Mouse (Mus musculus): ENCODE results near the gene Zbtb6. TPM values are rescaled to one million over a fixed set of nuclear protein-coding genes. Genes with fewer than 3 reads are reported as not detected.

Zbtb6 gene
- polyA plus RNA-seq, 1 experiment from 2014 or later, result 4.0 TPM

DNA sequence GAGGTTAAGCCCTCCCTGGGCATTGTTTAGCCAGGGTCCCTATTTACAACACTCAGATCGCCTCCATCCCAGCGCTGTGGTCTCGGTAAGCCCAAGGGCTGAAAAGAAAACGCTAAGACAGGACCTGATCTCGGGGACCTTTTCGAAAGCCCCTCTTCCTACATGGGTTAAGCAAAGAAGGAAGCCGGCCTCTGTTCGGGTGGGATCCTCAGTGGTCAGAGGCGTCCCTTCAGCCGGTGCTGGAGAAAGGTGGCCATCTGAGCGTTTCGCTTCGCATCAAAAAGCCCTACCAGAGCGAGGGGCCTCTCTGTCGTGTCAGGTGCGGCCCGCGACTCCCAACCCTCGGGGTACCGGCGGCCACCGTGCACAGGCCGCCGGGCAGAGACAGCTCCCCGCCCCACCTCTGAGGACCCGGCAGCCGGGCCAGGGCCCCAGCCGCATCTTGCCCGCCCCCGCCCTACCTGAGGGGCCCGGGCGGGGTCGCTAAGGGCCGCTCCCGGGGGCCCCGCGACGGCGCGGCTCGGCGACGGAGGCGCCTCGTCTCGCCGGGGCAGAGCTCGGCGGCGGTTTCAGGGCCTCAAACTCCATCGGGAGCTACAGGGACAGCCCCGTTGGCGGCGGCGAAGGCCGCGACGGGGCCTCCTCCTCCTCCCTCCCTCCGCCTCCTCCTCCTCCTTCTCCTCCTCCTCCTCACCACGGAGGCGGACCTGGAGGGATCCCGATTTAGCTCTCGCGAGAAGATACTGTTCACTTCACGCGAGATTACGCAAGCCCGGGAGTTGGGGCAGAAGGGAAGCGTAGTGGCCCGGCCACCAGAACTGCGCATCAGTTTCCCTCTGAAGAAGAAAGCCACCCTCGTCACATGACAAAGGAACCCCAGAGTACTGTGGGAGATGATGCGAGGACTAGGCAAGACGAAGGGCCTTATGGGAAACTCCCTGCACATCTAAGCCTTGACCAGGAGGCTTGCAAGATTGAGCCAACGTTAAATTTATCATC is 20.4 kb downstream of the Zbtb6 start, which contains the start of gene Rc3h2:
Gene Rc3h2 (minus strand): TSS at position 598 of the 999 bp plus-strand sequence.
- whole genome bisulfite sequencing, result under 1% methylated on average over 74 of the region's 75 CpGs
- ATAC-seq (ENCODE audit: insufficient read depth) (peak; percentile 99), DNase-seq (peak; percentile 99)
- no peaks in the 10 kb centered on the region for H3K9me3 ChIP-seq (ENCODE audit: low read depth, low read length)
- peak within 1 kb of the TSS; percentile 96 for H3K27ac ChIP-seq (ENCODE audit: low read depth)
- no peaks in the 10 kb centered on the region for H3K36me3 ChIP-seq (ENCODE audit: insufficient read depth)
- peak within 1 kb of the TSS; percentile 69 for H3K4me2 ChIP-seq
- H3K27me3 ChIP-seq (ENCODE audit: insufficient read depth, low read length), result no peaks in the 10 kb centered on the region
- H3K9ac ChIP-seq, result peak within 1 kb of the TSS; percentile 95
- H3K4me1 ChIP-seq (ENCODE audit: insufficient read depth), result no peaks in the 10 kb centered on the region
- TF ChIP-seq CTCF (IDR thresholded peaks at IDR 0.05; ENCODE audit: low read depth), result no peak
- H3K4me3 ChIP-seq (ENCODE audit: low read depth, low read length), result peak within 1 kb of the TSS; percentile 98

DNA sequence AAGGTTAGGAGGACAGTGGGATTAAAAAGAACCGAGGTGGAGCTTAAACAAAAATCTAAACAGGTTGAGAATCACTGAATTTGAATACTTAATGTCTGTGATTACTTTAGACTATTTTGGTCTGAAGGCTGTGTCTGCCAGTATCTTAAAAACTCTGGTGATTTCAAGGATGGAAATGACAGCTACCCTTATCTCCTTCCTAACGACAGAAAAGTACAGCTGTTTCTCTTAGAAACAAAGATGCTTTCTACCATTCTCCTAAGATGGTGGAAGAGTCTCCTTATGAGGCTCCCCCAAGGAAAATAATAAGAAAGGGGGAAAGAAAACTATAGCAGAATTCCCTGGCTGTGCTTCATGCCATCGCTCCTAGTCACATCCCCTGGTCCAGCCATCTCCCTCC is 21.1 kb downstream of the Zbtb6 start:
- WGBS, result 1% methylated on average over 3 of the region's 3 CpGs
- H3K36me3 ChIP-seq (ENCODE audit: insufficient read depth), result no peaks in the 10 kb centered on the region
- no peak for ATAC-seq (ENCODE audit: insufficient read depth)
- H3K4me1 ChIP-seq (ENCODE audit: insufficient read depth), result no peaks in the 10 kb centered on the region
- peak overlapping the region; percentile 98 for H3K4me3 ChIP-seq (ENCODE audit: low read depth, low read length)
- no peaks in the 10 kb centered on the region for H3K27me3 ChIP-seq (ENCODE audit: insufficient read depth, low read length)
- no peak for DNase-seq
- no peaks in the 10 kb centered on the region for H3K9me3 ChIP-seq (ENCODE audit: low read depth, low read length)
- H3K9ac ChIP-seq, result peak overlapping the region; percentile 95
- TF ChIP-seq CTCF (IDR thresholded peaks at IDR 0.05; ENCODE audit: low read depth), result no peak
- peak overlapping the region; percentile 69 for H3K4me2 ChIP-seq
- H3K27ac ChIP-seq (ENCODE audit: low read depth), result peak overlapping the region; percentile 96

DNA sequence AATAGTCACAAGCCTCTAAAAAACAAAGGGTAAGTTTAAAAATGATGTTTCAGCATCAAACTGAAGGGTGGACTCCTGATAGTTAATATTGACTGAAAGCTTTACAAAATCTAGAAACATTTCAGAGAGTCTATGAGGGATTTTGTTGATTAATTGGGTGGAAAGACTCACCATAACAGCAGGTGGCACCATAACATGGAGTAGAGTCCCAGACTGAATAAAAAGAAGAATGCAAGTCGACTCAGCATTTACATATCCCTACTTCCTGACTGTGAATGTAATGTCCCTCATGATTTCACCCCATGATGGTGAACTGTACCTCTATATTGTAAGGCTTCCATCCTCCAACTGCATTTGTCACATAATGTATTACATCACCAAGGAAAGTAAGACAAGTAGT is 47.4 kb downstream of the Zbtb6 start:
- peaks cover 51% of the 10 kb centered on the region for H3K36me3 ChIP-seq (ENCODE audit: insufficient read depth)
- no peaks in the 10 kb centered on the region for H3K4me1 ChIP-seq (ENCODE audit: insufficient read depth)
- 0 out of 2 replicates have a peak, but pooled peaks have one; percentile 12 for TF ChIP-seq CTCF (IDR thresholded peaks at IDR 0.05; ENCODE audit: low read depth)
- no peaks in the 10 kb centered on the region for H3K9me3 ChIP-seq (ENCODE audit: low read depth, low read length)
- peak; percentile 10 for DNase-seq
- no peak overlapping the region for H3K27ac ChIP-seq (ENCODE audit: low read depth)
- WGBS, result 53% methylated on average over 1 of the region's 1 CpGs
- H3K9ac ChIP-seq, result no peak overlapping the region
- no peak overlapping the region for H3K4me3 ChIP-seq (ENCODE audit: low read depth, low read length)
- no peak for ATAC-seq (ENCODE audit: insufficient read depth)
- H3K4me2 ChIP-seq, result no peak overlapping the region
- H3K27me3 ChIP-seq (ENCODE audit: insufficient read depth, low read length), result no peaks in the 10 kb centered on the region

- TF ChIP-seq CTCF (IDR thresholded peaks at IDR 0.05; ENCODE audit: low read depth), result no peak
- no peaks in the 10 kb centered on the region for H3K4me1 ChIP-seq (ENCODE audit: insufficient read depth)
- H3K4me2 ChIP-seq, result no peak overlapping the region
- H3K27me3 ChIP-seq (ENCODE audit: insufficient read depth, low read length), result no peaks in the 10 kb centered on the region
- 93% methylated on average over 9 of the region's 9 CpGs for WGBS
- no peak overlapping the region for H3K4me3 ChIP-seq (ENCODE audit: low read depth, low read length)
- DNase-seq (no peak), ATAC-seq (ENCODE audit: insufficient read depth) (no peak)
- peaks cover 51% of the 10 kb centered on the region for H3K36me3 ChIP-seq (ENCODE audit: insufficient read depth)
- no peak overlapping the region for H3K9ac ChIP-seq
- H3K9me3 ChIP-seq (ENCODE audit: low read depth, low read length), result no peaks in the 10 kb centered on the region
- no peak overlapping the region for H3K27ac ChIP-seq (ENCODE audit: low read depth)
These were observed 60.0 kb downstream of the Zbtb6 start for GRCm38 (mm10) chr2:37382921-37383320.

DNA sequence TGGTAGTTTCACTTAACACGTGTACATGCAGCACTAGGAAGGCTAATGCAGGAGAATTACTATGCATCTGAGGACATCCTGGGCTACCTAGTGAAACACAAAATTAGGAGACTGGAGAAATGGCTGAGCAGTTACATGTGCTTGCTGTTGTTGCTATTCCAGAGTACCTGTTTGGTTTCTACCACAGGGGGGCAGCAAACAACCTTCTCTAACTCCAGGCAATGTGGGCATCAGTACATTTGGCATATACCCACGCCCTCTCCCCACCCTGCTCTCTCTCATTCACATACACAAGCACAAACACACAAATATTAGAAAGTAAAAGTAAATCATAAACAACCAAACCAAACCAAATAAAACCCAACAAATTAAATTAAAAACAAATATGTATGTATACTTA is 62.8 kb downstream of the Zbtb6 start:
- Histone ChIP-seq H3K4me1 (ENCODE audit: insufficient read depth) (no peaks in the 10 kb centered on the region), H3K4me2 (no peak overlapping the region), H3K9me3 (ENCODE audit: low read depth, low read length) (no peaks in the 10 kb centered on the region), H3K27me3 (ENCODE audit: insufficient read depth, low read length) (no peaks in the 10 kb centered on the region), H3K36me3 (ENCODE audit: insufficient read depth) (peaks cover 63% of the 10 kb centered on the region), H3K4me3 (ENCODE audit: low read depth, low read length) (no peak overlapping the region), H3K9ac (no peak overlapping the region), H3K27ac (ENCODE audit: low read depth) (no peak overlapping the region)
- DNase-seq (peak; percentile 76), ATAC-seq (ENCODE audit: insufficient read depth) (no peak)
- WGBS, result 64% methylated on average over 2 of the region's 2 CpGs
- TF ChIP-seq CTCF (IDR thresholded peaks at IDR 0.05; ENCODE audit: low read depth), result peak; percentile 67

DNA sequence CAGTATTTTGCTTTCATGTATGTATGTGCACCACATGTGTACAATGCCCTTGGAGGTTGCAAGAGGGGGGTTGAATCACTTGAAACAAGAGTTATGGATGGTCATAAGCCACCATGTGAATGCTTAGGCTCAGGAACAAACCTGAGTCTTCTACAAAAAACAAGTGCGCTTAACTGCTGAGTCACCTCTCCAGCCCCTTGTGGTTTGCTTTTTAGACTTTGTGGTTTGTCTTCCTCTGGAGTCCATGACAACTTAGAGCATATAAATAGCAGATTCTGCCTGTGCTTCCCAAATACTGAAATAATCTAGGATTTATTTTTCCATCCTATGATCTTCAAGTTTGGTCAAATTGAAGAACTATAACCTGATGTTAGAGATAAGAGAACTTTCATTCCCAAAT is 67.0 kb downstream of the Zbtb6 start:
- WGBS, result 97% methylated on average over 1 of the region's 1 CpGs
- DNase-seq (no peak), ATAC-seq (ENCODE audit: insufficient read depth) (no peak)
- H3K36me3 ChIP-seq (ENCODE audit: insufficient read depth), result peaks cover 53% of the 10 kb centered on the region
- no peak overlapping the region for H3K9ac ChIP-seq
- no peak for TF ChIP-seq CTCF (IDR thresholded peaks at IDR 0.05; ENCODE audit: low read depth)
- H3K4me1 ChIP-seq (ENCODE audit: insufficient read depth), result no peaks in the 10 kb centered on the region
- H3K4me3 ChIP-seq (ENCODE audit: low read depth, low read length), result no peak overlapping the region
- H3K9me3 ChIP-seq (ENCODE audit: low read depth, low read length), result no peaks in the 10 kb centered on the region
- no peaks in the 10 kb centered on the region for H3K27me3 ChIP-seq (ENCODE audit: insufficient read depth, low read length)
- no peak overlapping the region for H3K4me2 ChIP-seq
- H3K27ac ChIP-seq (ENCODE audit: low read depth), result no peak overlapping the region

Other genes with a start within 250 kb of the Zbtb6 start
- not detected in 2 replicates for gene Olfr366, start 231.6 kb downstream of the Zbtb6 start, polyA plus RNA-seq (2014; fragmentation: Nextera tagmentation; extraction: Ambion mirVana)
- not detected in 2 replicates for gene Olfr368, start 116.7 kb downstream of the Zbtb6 start, polyA plus RNA-seq (2014; fragmentation: Nextera tagmentation; extraction: Ambion mirVana)
- 47.1 and 52.5 TPM in 2 replicates for gene Pdcl, start 83.8 kb downstream of the Zbtb6 start, polyA plus RNA-seq (2014; fragmentation: Nextera tagmentation; extraction: Ambion mirVana)
- gene Rc3h2, start 20.3 kb downstream of the Zbtb6 start, polyA plus RNA-seq (2014; fragmentation: Nextera tagmentation; extraction: Ambion mirVana), result 16.7 and 16.9 TPM in 2 replicates
- gene Zbtb26, start within 50 bp of the Zbtb6 start, polyA plus RNA-seq (2014; fragmentation: Nextera tagmentation; extraction: Ambion mirVana), result 8.7 and 9.1 TPM in 2 replicates
- gene Rabgap1, start 108 bp upstream of the Zbtb6 start, polyA plus RNA-seq (2014; fragmentation: Nextera tagmentation; extraction: Ambion mirVana), result 50.6 and 52.8 TPM in 2 replicates
- 2.5 and 2.9 TPM in 2 replicates for gene Gpr21, start 73.2 kb upstream of the Zbtb6 start, polyA plus RNA-seq (2014; fragmentation: Nextera tagmentation; extraction: Ambion mirVana)